Mouse (Mus musculus): ENCODE results near the gene Acsl6.
"Not testable (repeated sequence)": the region's sequence is repeated elsewhere in the genome, so short reads cannot be mapped to it uniquely, and the experiment has no call there.

The Acsl6 gene

DNA sequence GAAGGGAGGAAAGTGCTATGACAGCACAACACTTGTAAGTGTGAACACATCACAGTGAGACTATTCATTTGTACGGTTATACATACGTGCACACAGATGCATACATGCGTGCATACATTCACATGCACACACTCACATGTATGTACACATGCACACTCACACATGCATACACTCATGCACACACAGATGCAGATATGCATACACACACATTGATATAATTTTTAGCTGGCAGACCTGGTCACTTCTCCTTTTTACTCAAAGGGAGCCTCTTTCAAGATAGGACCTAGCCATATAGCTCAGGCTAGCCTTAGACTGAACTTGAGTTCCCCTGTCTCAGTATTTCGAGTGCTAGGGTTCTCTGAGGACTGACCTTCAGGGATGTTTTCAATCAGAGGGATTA lies 87.7 kb downstream of the Acsl6 start:
- DNase-seq (ENCODE audit: low spot score): no peak

- no peak for DNase-seq (ENCODE audit: low spot score)
These were observed 93.1 kb downstream of the Acsl6 start for GRCm38 (mm10) chr11:54396686-54397085.

DNA sequence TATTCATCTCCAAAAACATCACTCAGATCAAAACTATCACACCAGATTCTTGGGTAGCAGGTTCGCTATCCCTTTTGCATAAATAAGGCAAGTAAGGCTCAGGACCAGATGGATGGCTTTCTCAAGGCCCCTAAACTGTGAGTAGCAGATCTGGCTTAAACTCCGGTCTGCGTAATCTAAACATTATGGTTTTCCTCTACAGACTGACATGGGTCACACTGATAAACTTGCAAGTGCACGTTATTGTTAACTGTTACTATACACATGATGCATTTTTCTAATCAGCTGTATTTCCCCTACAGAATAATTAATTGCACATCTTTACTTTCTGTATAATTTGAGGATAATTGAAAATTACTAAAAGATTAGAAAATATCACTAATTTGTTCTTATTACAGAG lies 94.5 kb downstream of the Acsl6 start:
- DNase-seq (ENCODE audit: low spot score): no peak

DNA sequence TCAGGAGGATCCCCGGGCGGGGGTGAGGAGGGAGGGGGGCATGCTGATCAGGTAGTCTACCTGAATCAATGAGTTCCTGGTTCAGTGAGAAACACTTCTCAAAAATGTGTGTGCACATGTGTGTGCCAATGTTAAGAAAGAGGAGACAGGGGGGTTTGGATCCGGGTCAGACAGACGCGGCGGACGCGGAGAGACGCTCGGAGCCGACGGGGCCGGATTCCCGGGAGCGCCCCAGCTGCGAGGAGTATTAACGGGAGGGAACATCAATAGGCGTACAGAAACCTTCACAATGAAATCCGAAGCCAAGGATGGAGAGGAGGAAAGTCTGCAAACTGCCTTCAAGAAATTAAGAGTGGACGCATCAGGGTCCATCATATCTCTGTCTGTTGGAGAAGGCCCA lies 97.2 kb downstream of the Acsl6 start:
- DNase-seq (ENCODE audit: low spot score): not testable (repeated sequence)

DNA sequence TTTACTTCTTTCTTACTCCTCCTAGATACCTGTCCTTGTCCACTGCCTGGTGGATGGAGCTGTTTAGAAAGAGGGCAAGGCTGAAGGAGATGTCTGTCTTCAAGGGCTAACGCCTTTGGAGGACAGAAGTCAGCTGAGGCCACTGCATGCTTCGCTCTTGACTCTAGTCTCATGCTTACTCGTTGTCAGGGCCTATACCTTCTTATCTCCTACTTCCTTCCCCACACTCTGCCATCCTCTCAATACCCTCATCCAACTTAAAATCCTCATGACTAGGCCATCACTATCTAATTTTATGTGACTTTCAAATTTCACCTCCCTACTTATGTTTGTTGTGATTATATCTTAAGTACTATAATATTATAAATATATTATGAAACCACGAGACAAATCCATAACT lies 101.3 kb downstream of the Acsl6 start:
- DNase-seq (ENCODE audit: low spot score): no peak

GRCm38 (mm10) chr11:54406930-54407546 lies 103.4 kb downstream of the Acsl6 start:
- DNase-seq (ENCODE audit: low spot score): no peak

GRCm38 (mm10) chr11:54410612-54411011 lies 107.0 kb downstream of the Acsl6 start:
- DNase-seq (ENCODE audit: low spot score): no peak

DNA sequence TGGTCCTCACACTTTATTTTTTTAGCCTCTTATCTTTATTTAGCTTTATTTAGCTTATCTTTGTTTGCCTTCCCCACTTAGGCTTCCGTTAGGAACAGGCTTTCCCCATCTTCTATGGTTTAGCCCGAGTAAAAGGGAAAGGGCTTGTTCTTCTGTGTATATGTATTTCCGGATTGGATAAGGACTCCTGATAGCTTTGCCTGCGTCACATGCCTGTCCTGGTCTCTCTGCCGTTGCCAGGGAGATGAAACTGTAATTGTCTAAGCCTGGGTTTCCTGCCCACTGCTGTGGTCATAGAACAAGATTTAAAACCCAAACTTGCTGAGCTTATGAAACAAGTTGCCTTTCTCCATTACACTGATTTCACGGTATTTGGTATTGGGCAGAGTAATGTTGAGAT lies 109.4 kb downstream of the Acsl6 start:
- DNase-seq (ENCODE audit: low spot score): no peak

All from spleen, adult 12 weeks (tissue).